Mouse (Mus musculus) subcutaneous adipose tissue, adult 2 months (tissue): ENCODE data around the gene Morn2. TPM values are rescaled to one million over a fixed set of nuclear protein-coding genes. Genes with fewer than 3 reads are reported as not detected.

Source experiments
- polyA plus RNA-seq: library from polyadenylated mRNA; depleted of rRNA; stranded (reverse); fragments of >200 nt; gene quantifications from 2 replicates; pipeline ENCODE4 v1.2.3, GENCODE M21; 2012; ENCODE audit warnings: low replicate concordance; rRNA removed

Gene Morn2
- polyA plus RNA-seq = 4.3 and 7.4 TPM in 2 replicates

GRCm38 (mm10) chr17:80290074-80290657 is at the start of gene Morn2, which contains the start of gene Dhx57:
Gene Morn2, plus strand, starts transcription at chr17:80290203.
Gene Dhx57, minus strand, starts transcription at chr17:80290476.

DNA sequence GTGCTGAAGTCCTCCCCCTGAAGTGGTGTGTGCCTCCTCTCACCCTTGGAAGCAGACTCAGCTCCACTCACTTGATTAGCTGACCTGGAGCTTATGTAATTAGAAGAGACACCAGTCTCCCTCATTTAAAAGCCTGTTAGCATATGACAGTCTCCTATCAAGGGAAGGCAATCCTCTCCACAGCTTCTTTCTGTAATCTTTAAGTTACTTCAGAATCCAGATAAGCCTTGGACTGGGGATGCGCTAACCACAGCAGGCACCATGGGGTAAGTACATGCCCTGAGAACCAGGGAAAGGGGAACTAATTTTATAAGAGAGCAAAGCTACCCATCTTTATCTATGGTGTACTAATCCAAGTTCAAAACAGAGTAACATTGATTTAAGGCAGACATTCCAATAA is 17.2 kb downstream of the Morn2 start, which contains the start of gene Arhgef33:
Gene Arhgef33, plus strand, starts transcription at position 157 of the 400 bp plus-strand sequence.

Other genes with a start within 250 kb of the Morn2 start
- gene Hnrnpll, start 227.9 kb upstream of the Morn2 start, polyA plus RNA-seq = 13.5 and 22.0 TPM in 2 replicates
- 37.4 and 46.1 TPM in 2 replicates for gene Galm, start 162.7 kb upstream of the Morn2 start, polyA plus RNA-seq
- 29.8 and 75.2 TPM in 2 replicates for gene Srsf7, start 82.9 kb upstream of the Morn2 start, polyA plus RNA-seq
- 0.04 TPM in 1 of 2 replicates, not detected in the other for gene Ttc39d, start 82.7 kb upstream of the Morn2 start, polyA plus RNA-seq
- gene Gemin6, start 65.8 kb upstream of the Morn2 start, polyA plus RNA-seq = 3.4 and 4.7 TPM in 2 replicates
- 7.9 and 13.7 TPM in 2 replicates for gene Dhx57, start 273 bp downstream of the Morn2 start, polyA plus RNA-seq
- 0.23 and 0.81 TPM in 2 replicates for gene Arhgef33, start 17.2 kb downstream of the Morn2 start, polyA plus RNA-seq
- not detected in 2 replicates for gene Gm10190, start 83.3 kb downstream of the Morn2 start, polyA plus RNA-seq
- 3.8 and 4.6 TPM in 2 replicates for gene Sos1, start 190.2 kb downstream of the Morn2 start, polyA plus RNA-seq